Mouse (Mus musculus) B cell, adult 62 days (primary cell): Measurements from ENCODE around the gene Lect2. TPM values are rescaled to one million over a fixed set of nuclear protein-coding genes. Genes with fewer than 3 reads are reported as not detected.

ENCODE experiments used
- total RNA-seq: library from RNA; stranded (reverse); gene quantifications from 4 replicates; pipeline ENCODE4 v1.2.4, GENCODE M21; 2023

Lect2 gene
- total RNA-seq = not detected in 4 replicates

GRCm38 (mm10) chr13:56548401-56548800 is at the start of gene Lect2:
Gene Lect2 (minus strand): TSS chr13:56548502.

GRCm38 (mm10) chr13:56522081-56522820 is 26.1 kb downstream of the Lect2 start, which contains the start of gene Fbxl21:
Gene Fbxl21 (plus strand): TSS chr13:56522472.

Other genes starting within 250 kb of the Lect2 start
- gene Gm3045, start 121.9 kb downstream of the Lect2 start, total RNA-seq = not detected in 4 replicates
- gene Slc25a48, start 110.1 kb downstream of the Lect2 start, total RNA-seq = not detected in 4 replicates
- gene Il9, start 66.3 kb downstream of the Lect2 start, total RNA-seq = not detected in 4 replicates
- gene Fbxl21, start 26.0 kb downstream of the Lect2 start, total RNA-seq = 1.3 to 2.6 TPM (median 1.9 TPM) in 4 replicates
- 4.0 to 4.2 TPM (median 4.1 TPM) in 4 replicates for gene Tgfbi, start 61.0 kb upstream of the Lect2 start, total RNA-seq
- gene Smad5, start 154.5 kb upstream of the Lect2 start, total RNA-seq = 42.9 to 48.5 TPM (median 46.4 TPM) in 4 replicates
- not detected in 4 replicates for gene Gm45623, start 205.3 kb upstream of the Lect2 start, total RNA-seq